Mouse (Mus musculus): ENCODE results near the gene Gramd1a. TPM values are rescaled to one million over a fixed set of nuclear protein-coding genes. Genes with fewer than 3 reads are reported as not detected.

The Gramd1a gene
- polyA plus RNA-seq, 1 experiment from 2014 or later = 51.4 TPM

DNA sequence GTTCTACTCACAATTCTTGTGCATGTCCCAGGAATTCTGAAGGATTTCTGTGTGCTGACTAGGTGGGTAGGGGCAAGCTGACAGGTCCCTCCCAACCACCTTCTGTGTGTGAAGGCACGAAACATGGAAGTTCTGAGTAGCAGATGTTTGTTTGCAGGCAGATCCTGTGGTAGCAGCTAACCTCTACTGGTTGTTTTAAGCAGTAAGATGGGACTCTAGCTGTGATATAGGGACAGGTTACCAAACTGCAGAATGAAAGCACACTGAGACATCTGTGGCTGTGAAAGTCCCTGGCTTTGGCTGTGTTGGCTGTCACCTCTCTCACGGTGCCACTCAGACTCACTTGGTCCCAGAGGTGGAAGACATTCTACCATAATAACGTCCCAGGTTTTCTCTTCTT lies 5.5 kb upstream of the Gramd1a start:
- no peak overlapping the region for H3K27ac ChIP-seq (replicated peaks in 1 of 2; ENCODE audit: control insufficient read depth in 1 of 2, insufficient read depth in 1 of 2, low read depth in 2 of 2, low read length in 2 of 2)

DNA sequence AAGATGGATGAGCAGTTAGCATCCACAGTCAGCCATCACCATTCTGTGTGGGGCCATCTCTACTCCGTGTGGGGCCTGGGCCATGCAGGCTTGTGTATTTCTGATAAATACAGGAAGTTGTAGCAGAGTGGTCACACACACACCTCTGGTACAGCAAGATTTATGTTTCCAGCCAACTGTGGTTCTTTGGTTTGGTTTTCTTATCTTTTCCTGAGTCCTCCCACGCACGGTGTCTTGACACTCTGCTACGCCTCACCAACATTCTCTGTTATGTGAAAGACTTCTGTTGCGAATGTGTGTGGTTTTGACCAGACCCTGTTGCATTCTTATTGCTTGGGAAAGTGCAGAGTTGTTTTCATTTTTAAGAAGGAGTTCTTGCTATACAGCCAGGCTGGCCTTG lies 5.1 kb upstream of the Gramd1a start:
- Histone ChIP-seq H3K27ac (replicated peaks in 1 of 2; ENCODE audit: control insufficient read depth in 1 of 2, insufficient read depth in 1 of 2, low read depth in 2 of 2, low read length in 2 of 2) (no peak overlapping the region), H3K4me3 (ENCODE audit: control insufficient read depth in 1 of 2, insufficient read depth in 1 of 2, low read depth in 1 of 2, low read length in 2 of 2) (no peak overlapping the region)

More for the DNA sequence above, 5.5 kb upstream of the Gramd1a start:
- 81% methylated on average over 3 of the region's 3 CpGs for WGBS
- ATAC-seq (ENCODE audit: insufficient number of reproducible peaks, insufficient read depth, low FRiP score, low read depth) = no peak
- no peak overlapping the region for H3K4me2 ChIP-seq (ENCODE audit: low read length)
- no peaks in the 10 kb centered on the region for H3K36me3 ChIP-seq (ENCODE audit: control insufficient read depth, insufficient read depth, low read length)
- H3K4me1 ChIP-seq (ENCODE audit: control insufficient read depth in 2 of 2, insufficient read depth in 2 of 2, low read length in 2 of 2) = peaks cover 2% of the 10 kb centered on the region in 2 experiments; a peak in 2 of 4 replicates
- no peak overlapping the region for H3K9ac ChIP-seq (ENCODE audit: low read length)
- H3K27me3 ChIP-seq (ENCODE audit: control insufficient read depth, insufficient read depth, low read length) = no peaks in the 10 kb centered on the region
- no peak overlapping the region for H3K4me3 ChIP-seq (ENCODE audit: control insufficient read depth in 1 of 2, insufficient read depth in 1 of 2, low read depth in 1 of 2, low read length in 2 of 2)
- no peaks in the 10 kb centered on the region for H3K9me3 ChIP-seq (ENCODE audit: control insufficient read depth, low read length)

GRCm38 (mm10) chr7:31156034-31156928 lies 585 bp upstream of the Gramd1a start:
- H3K4me2 ChIP-seq (ENCODE audit: low read length) = peak overlapping the region; percentile 21
- H3K9ac ChIP-seq (ENCODE audit: low read length) = no peak overlapping the region
- ATAC-seq (ENCODE audit: insufficient number of reproducible peaks, insufficient read depth, low FRiP score, low read depth) = no peak

More for the DNA sequence above, 5.1 kb upstream of the Gramd1a start:
- 53% methylated on average over 5 of the region's 5 CpGs for WGBS
- no peak overlapping the region for H3K9ac ChIP-seq (ENCODE audit: low read length)
- H3K4me1 ChIP-seq (ENCODE audit: control insufficient read depth in 2 of 2, insufficient read depth in 2 of 2, low read length in 2 of 2) = peaks cover 5 to 7% of the 10 kb centered on the region in 2 experiments
- H3K9me3 ChIP-seq (ENCODE audit: control insufficient read depth, low read length) = no peaks in the 10 kb centered on the region
- H3K36me3 ChIP-seq (ENCODE audit: control insufficient read depth, insufficient read depth, low read length) = no peaks in the 10 kb centered on the region
- H3K4me2 ChIP-seq (ENCODE audit: low read length) = no peak overlapping the region
- no peak for ATAC-seq (ENCODE audit: insufficient number of reproducible peaks, insufficient read depth, low FRiP score, low read depth)
- no peaks in the 10 kb centered on the region for H3K27me3 ChIP-seq (ENCODE audit: control insufficient read depth, insufficient read depth, low read length)

GRCm38 (mm10) chr7:31153536-31154320 lies 2.0 kb downstream of the Gramd1a start:
- Histone ChIP-seq H3K4me1 (ENCODE audit: control insufficient read depth in 2 of 2, insufficient read depth in 2 of 2, low read length in 2 of 2) (peaks cover 26 to 32% of the 10 kb centered on the region in 2 experiments), H3K27ac (replicated peaks in 1 of 2; ENCODE audit: control insufficient read depth in 1 of 2, insufficient read depth in 1 of 2, low read depth in 2 of 2, low read length in 2 of 2) (no peak overlapping the region), H3K27me3 (ENCODE audit: control insufficient read depth, insufficient read depth, low read length) (no peaks in the 10 kb centered on the region), H3K4me3 (ENCODE audit: control insufficient read depth in 1 of 2, insufficient read depth in 1 of 2, low read depth in 1 of 2, low read length in 2 of 2) (no peak overlapping the region), H3K9ac (ENCODE audit: low read length) (no peak overlapping the region), H3K36me3 (ENCODE audit: control insufficient read depth, insufficient read depth, low read length) (no peaks in the 10 kb centered on the region), H3K4me2 (ENCODE audit: low read length) (no peak overlapping the region), H3K9me3 (ENCODE audit: control insufficient read depth, low read length) (no peaks in the 10 kb centered on the region)
- ATAC-seq (ENCODE audit: insufficient number of reproducible peaks, insufficient read depth, low FRiP score, low read depth) = no peak
- 86% methylated on average over 6 of the region's 6 CpGs for WGBS

More at GRCm38 (mm10) chr7:31156034-31156928, 585 bp upstream of the Gramd1a start:
- 39% methylated on average over 19 of the region's 19 CpGs for WGBS
- peaks cover 17 to 20% of the 10 kb centered on the region in 2 experiments for H3K4me1 ChIP-seq (ENCODE audit: control insufficient read depth in 2 of 2, insufficient read depth in 2 of 2, low read length in 2 of 2)
- H3K4me3 ChIP-seq (ENCODE audit: control insufficient read depth in 1 of 2, insufficient read depth in 1 of 2, low read depth in 1 of 2, low read length in 2 of 2) = no peak overlapping the region
- no peaks in the 10 kb centered on the region for H3K27me3 ChIP-seq (ENCODE audit: control insufficient read depth, insufficient read depth, low read length)
- no peaks in the 10 kb centered on the region for H3K9me3 ChIP-seq (ENCODE audit: control insufficient read depth, low read length)
- H3K36me3 ChIP-seq (ENCODE audit: control insufficient read depth, insufficient read depth, low read length) = no peaks in the 10 kb centered on the region
- H3K27ac ChIP-seq (replicated peaks in 1 of 2; ENCODE audit: control insufficient read depth in 1 of 2, insufficient read depth in 1 of 2, low read depth in 2 of 2, low read length in 2 of 2) = peak overlapping the region in 1 of 2 experiments; percentile 61; a peak in 2 of 4 replicates

DNA sequence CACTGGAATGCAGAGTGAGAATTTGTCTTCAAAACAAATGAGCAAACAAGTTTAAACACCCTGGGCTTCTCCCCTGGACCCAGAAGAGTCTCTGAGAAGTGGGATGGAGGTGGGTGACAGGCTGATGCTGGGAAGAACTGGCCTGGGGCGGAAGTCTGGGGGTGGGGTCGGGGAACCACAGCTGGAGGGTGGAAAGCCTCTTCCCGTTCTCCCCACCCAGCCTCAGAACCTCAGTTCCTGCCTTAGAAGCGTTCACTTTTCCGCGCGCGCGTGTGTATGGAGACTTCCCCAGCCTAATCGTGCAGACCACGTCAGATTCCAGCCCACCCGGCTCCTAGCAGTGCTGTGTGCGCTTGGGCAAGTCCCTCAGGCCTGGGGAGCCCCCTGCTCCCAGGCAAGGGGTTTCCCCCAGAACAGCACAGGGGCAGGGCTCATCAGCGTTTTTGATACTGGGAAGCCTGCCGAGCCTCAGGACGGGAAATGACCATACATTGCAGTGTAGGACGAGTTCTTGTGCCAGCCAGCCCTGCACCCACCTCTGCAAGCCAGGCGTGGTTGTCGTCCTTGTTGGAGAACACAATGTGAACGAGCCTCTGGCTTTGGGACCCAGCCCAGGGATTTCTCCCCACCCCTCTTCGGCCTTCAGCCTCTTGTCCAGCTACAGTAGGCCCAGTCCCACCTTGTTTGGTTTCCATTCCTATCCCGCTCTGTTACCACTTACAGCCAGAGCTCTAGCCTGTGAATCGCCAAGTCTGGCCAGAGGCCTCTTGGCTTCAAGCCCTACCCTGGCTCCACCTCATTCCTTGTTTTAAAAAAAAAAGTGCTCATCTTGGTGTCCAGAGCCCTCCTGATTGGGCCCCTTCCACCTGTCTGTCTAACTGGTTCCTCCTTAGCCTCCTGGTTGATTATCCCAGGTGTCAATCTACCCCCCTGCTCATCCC lies 4.1 kb downstream of the Gramd1a start:
- Histone ChIP-seq H3K4me2 (ENCODE audit: low read length) (peak overlapping the region; percentile 85), H3K9ac (ENCODE audit: low read length) (peak overlapping the region; percentile 98), H3K4me3 (ENCODE audit: control insufficient read depth in 1 of 2, insufficient read depth in 1 of 2, low read depth in 1 of 2, low read length in 2 of 2) (peak overlapping the region; percentile 82 to 97), H3K36me3 (ENCODE audit: control insufficient read depth, insufficient read depth, low read length) (no peaks in the 10 kb centered on the region), H3K4me1 (ENCODE audit: control insufficient read depth in 2 of 2, insufficient read depth in 2 of 2, low read length in 2 of 2) (peaks cover 36 to 42% of the 10 kb centered on the region in 2 experiments), H3K9me3 (ENCODE audit: control insufficient read depth, low read length) (no peaks in the 10 kb centered on the region), H3K27me3 (ENCODE audit: control insufficient read depth, insufficient read depth, low read length) (no peaks in the 10 kb centered on the region), H3K27ac (replicated peaks in 1 of 2; ENCODE audit: control insufficient read depth in 1 of 2, insufficient read depth in 1 of 2, low read depth in 2 of 2, low read length in 2 of 2) (peak overlapping the region; percentile 80 to 94)
- ATAC-seq (ENCODE audit: insufficient number of reproducible peaks, insufficient read depth, low FRiP score, low read depth) = peak; percentile 34
- WGBS = 10% methylated on average over 23 of the region's 23 CpGs

DNA sequence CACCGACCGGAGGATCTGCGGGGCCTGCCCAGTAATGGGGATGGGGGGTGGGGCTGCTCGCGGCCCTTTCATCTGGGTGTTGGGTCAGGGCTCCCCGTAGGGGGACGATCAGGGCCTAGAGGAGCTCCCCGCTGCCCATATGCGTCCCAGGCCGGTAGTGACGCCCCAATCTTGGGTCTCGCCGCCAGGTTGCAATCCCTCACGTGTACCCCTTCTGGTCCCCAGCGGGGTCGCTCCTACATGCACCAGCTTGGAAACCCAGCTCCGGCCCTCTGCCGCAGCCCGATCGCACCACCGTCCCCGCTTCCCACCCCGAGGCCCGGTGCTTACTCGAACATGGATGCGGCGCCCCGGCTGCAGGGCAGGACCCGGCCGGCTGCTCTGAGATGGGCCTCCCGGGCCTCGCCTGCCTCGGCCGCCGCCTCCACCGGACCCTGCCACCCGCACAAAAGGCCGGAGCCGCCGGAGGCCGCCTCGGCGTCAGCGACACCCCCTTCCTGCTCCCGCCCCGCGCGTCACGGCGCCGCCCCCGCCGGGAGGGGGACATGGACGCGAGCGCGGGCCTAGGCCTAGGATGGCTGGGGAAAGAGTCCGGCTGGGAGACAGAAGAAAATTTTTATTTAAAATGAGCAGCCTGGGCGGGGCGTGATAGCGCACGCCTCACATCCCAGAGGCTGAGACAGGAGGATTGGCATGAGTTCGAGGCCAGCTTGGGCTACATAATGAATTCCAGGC lies 5.0 kb downstream of the Gramd1a start:
- Histone ChIP-seq H3K4me1 (ENCODE audit: control insufficient read depth in 2 of 2, insufficient read depth in 2 of 2, low read length in 2 of 2) (peaks cover 31 to 35% of the 10 kb centered on the region in 2 experiments), H3K9me3 (ENCODE audit: control insufficient read depth, low read length) (no peaks in the 10 kb centered on the region), H3K27me3 (ENCODE audit: control insufficient read depth, insufficient read depth, low read length) (no peaks in the 10 kb centered on the region), H3K27ac (replicated peaks in 1 of 2; ENCODE audit: control insufficient read depth in 1 of 2, insufficient read depth in 1 of 2, low read depth in 2 of 2, low read length in 2 of 2) (peak overlapping the region; percentile 80 to 94), H3K9ac (ENCODE audit: low read length) (peak overlapping the region; percentile 98), H3K4me3 (ENCODE audit: control insufficient read depth in 1 of 2, insufficient read depth in 1 of 2, low read depth in 1 of 2, low read length in 2 of 2) (peak overlapping the region; percentile 82 to 97), H3K4me2 (ENCODE audit: low read length) (peak overlapping the region; percentile 85), H3K36me3 (ENCODE audit: control insufficient read depth, insufficient read depth, low read length) (0 out of 2 replicates have a peak, but pooled peaks cover 4% of the 10 kb centered on the region)
- peak; percentile 87 for ATAC-seq (ENCODE audit: insufficient number of reproducible peaks, insufficient read depth, low FRiP score, low read depth)
- WGBS = under 1% methylated on average over 55 of the region's 63 CpGs

All from heart, embryonic 14.5 days (tissue).